Mouse (Mus musculus) bone marrow macrophage, adult 2 months (primary cell): Measurements from ENCODE around the gene Spp2. TPM values are rescaled to one million over a fixed set of nuclear protein-coding genes. Genes with fewer than 3 reads are reported as not detected.

Source experiments
- H3K27ac ChIP-seq: 2 replicates; pipeline ENCODE4 v1.5.1; 2012; ENCODE audit warnings: low read depth, low read length; ENCODE audit not compliant: insufficient read depth
- H3K4me1 ChIP-seq: 2 replicates; pipeline ENCODE4 v1.6.1; 2012; ENCODE audit warnings: low read length; ENCODE audit not compliant: control insufficient read depth, insufficient read depth
- H3K4me3 ChIP-seq: 2 replicates; pipeline ENCODE4 v1.5.1; 2012; ENCODE audit warnings: mild to moderate bottlenecking, low read length, moderate library complexity; ENCODE audit not compliant: insufficient read depth
- CTCF ChIP-seq: IDR thresholded peaks from 2 replicates; pipeline ENCODE4 v1.5.1; 2012; ENCODE audit warnings: low read depth, mild to moderate bottlenecking, low read length, moderate library complexity
- POLR2A ChIP-seq: IDR thresholded peaks from 2 replicates; pipeline ENCODE4 v1.6.1; 2012; ENCODE audit warnings: mild to moderate bottlenecking, low read depth, low read length, borderline replicate concordance
- polyA plus RNA-seq: library from polyadenylated mRNA; stranded (reverse); fragments of >200 nt; gene quantifications from 2 replicates; pipeline ENCODE4 v1.2.4, GENCODE M21; 2012; ENCODE audit not compliant: missing spikeins, insufficient read depth, insufficient read length

Spp2 gene
- not detected in 2 replicates for polyA plus RNA-seq

DNA sequence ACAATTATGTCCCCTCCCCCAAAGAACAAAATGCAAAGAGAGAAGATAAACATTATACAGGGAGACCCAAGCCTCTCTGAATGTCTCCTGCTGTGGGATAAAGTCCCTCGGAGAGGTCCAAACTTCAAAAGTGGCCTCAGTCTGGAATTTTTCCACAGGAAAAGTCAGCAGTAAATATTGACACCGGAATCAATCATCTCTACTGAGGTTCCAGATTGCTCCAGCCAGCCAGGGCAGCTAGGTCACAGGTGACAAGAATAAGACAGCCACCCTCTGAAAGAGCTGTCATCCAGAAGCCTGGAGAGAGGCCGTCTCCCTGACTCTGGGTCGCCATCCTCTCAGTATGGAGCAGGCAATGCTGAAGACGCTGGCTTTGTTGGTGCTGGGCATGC is at the start of gene Spp2:
Spp2 (plus strand) TSS at position 155 of the 392 bp plus-strand sequence.
- H3K27ac ChIP-seq, result no peak within 1 kb of the TSS
- no peak within 1 kb of the TSS for H3K4me3 ChIP-seq
- no peak for TF ChIP-seq CTCF
- no peak for TF ChIP-seq POLR2A
- H3K4me1 ChIP-seq, result peaks cover 4% of the 10 kb centered on the region

DNA sequence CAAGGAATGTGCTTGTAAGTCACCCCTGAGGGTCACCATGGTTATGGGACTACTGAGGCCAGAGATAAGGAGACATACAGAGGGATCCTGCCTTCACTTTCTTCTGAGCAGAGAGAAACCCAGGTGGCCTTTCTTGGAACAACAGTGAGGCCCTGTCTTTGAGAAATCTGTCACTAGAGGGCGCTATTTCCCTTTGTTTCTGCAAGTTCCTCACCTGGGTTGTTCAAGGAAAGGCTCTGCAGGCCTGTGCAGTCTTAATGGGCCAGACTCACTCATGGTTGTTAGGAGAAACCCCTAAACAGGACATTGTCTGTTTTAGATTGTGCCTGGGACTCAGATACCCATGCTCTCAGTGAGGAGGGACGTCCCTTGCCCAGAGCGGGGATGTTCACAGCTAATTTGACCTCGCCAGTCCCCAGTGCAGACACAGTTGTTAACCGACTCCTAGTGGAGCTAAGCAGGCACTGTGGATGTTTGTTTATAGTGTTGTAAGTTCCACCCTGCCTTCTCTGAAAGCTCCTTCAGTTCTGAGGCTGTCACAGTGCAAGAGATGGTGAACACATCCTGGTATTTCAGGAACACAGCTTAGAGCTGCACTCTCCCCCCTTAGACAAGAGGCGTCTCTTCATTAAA is 49.2 kb upstream of the Spp2 start:
- Histone ChIP-seq H3K4me3 (no peak overlapping the region), H3K4me1 (no peaks in the 10 kb centered on the region), H3K27ac (no peak overlapping the region)
- TF ChIP-seq CTCF (peak; percentile 41; the same call in 1 of the 2 replicates), POLR2A (no peak)

DNA sequence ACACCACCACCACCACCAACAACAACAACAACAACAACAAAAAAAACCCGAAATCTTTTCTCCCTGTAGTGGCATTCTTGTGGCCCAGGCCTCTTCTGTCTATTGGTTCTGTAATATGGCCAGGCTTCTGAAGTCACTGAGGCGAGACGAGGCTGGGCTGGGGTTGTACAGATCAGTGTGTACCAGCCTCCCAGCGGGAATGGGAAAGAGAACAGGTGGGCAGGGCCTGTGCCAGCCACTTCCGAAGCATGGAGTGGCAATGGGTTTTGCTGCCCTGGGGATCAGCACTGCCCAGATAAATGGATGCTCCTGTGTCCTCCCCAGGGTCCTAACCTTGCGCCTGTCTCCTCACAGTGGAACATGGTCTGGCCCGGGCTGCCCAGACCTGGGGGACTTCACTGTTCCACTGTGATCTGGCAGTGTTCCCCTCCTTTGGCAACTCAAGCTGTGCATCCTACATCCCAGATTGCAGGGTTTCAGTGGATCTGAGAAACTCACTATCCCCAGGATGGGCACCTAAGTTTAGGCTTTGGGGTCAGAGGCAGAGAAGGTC is 48.6 kb upstream of the Spp2 start:
- TF ChIP-seq POLR2A, result no peak
- TF ChIP-seq CTCF, result no peak
- Histone ChIP-seq H3K4me1 (no peaks in the 10 kb centered on the region), H3K27ac (no peak overlapping the region), H3K4me3 (no peak overlapping the region)

DNA sequence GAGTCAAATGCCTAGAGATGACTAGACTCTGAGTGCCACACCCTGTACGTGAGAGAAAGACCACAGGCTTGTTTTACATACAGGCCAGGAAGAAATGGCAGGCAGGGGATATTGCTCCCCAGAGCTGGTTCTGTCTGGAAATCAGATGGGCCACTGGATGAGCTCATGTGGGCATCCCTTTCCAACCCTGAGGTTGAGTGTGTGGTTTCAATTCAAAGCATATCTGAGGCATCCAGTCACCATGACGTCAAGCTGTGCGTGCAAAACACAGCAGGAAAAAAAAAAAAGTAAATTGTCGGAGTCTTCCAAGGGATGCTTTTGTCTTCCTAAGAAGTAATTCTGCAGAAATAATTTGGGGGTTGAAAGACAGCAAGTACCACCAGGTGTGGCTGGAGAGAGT is 45.7 kb upstream of the Spp2 start:
- H3K4me1 ChIP-seq, result no peaks in the 10 kb centered on the region

DNA sequence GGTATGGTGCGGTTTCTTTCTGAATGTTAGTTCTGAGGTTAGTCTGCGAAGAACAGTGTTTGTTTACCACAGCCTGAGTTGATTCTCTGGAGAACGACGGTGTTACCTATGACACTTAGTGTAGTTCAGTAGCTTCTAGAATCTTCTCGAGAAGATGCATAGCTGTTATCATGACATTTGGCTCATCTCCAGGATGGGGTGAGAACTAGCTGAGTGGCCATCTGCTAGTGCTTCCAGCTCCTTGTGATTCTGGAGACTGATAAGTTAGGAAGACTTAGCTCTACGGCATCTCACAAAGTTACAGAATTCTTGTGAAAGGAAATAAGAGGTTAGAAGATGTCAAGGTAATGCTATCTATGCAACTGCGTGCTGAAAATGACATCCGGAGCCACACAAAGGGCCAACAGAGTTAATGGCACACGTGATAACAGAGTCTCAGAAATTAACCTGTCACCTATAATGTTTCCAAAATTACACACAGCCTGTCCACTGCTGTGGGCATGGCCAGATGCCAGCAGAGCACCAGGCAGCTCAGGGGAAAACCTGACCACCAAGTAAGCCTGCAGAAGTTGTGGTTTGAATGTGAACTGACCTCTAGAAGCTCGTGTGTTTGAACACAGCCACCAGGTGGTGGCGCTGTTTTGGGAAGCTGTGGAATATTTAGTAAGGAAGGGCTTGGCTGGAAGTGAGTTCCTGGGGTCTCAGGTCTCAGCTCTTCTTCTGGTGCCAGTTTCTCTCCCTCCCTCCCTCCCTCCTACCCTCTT is 39.7 kb upstream of the Spp2 start:
- H3K4me1 ChIP-seq, result no peaks in the 10 kb centered on the region
- no peak overlapping the region for H3K4me3 ChIP-seq
- no peak for TF ChIP-seq CTCF
- no peak for TF ChIP-seq POLR2A
- H3K27ac ChIP-seq, result no peak overlapping the region

More for the DNA sequence above, 45.7 kb upstream of the Spp2 start:
- H3K27ac ChIP-seq, result no peak overlapping the region
- TF ChIP-seq CTCF (no peak), POLR2A (no peak)
- H3K4me3 ChIP-seq, result no peak overlapping the region

DNA sequence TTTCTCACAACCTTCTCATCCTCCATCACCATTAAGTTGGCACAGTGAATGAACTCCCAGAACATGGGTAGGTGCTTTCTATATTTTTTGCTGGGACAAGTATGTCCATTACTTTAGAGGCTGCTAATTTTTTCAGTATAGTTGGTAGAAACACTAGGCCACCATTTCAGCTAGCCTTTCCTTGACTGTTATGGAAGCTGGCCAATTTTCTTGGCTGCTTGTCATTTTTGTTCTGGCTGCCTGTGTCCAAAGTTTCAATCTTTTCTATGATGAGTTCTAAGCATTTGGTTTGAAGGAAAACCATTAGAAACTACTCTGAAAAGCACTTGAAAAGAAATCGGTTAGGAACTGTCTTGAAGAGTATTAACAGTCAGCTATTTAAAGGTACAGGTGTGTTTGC is 28.3 kb upstream of the Spp2 start:
- TF ChIP-seq CTCF, result no peak
- no peak for TF ChIP-seq POLR2A
- Histone ChIP-seq H3K4me3 (no peak overlapping the region), H3K4me1 (no peaks in the 10 kb centered on the region), H3K27ac (no peak overlapping the region)

DNA sequence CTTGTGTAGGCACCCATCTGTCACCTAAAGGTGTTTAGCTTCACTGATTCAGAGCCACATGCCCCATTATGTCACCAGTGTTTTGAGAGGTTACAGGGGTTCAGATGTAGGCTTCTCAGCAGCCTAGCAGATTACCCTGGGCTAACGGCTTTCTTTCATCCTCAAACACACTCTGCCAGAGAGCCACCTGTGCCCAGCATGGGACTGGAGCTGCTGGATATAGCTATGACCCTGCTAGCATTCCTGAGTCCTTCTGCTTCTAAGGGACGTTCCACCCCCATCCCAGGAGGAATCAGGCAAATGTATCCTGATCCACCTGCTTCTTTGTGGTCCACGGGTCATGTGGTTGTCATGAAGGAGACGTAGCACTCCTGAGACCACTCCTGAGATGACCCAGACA is 15.1 kb upstream of the Spp2 start:
- H3K27ac ChIP-seq, result no peak overlapping the region
- no peaks in the 10 kb centered on the region for H3K4me1 ChIP-seq
- H3K4me3 ChIP-seq, result no peak overlapping the region
- no peak for TF ChIP-seq CTCF
- TF ChIP-seq POLR2A, result no peak

DNA sequence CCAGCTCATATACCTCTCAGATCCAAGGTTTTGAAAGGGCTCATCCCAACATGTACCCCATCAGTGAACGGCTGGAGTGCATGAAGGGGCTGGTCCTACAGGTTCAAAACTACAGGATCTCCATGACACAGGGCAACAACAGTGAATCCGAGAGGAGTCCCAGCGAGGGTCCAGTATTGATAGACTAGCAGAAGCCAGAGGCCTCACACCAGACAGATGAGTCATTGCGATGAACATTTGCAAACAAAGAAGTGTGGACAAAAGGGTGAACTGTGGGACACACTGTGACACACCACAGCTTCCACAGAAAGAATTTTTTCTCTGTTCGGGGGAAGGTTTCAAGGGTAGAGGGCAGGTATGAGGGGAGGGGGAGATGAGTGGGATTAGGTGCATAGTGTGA is 13.4 kb upstream of the Spp2 start:
- TF ChIP-seq POLR2A (no peak), CTCF (no peak)
- Histone ChIP-seq H3K4me1 (no peaks in the 10 kb centered on the region), H3K27ac (no peak overlapping the region), H3K4me3 (no peak overlapping the region)

DNA sequence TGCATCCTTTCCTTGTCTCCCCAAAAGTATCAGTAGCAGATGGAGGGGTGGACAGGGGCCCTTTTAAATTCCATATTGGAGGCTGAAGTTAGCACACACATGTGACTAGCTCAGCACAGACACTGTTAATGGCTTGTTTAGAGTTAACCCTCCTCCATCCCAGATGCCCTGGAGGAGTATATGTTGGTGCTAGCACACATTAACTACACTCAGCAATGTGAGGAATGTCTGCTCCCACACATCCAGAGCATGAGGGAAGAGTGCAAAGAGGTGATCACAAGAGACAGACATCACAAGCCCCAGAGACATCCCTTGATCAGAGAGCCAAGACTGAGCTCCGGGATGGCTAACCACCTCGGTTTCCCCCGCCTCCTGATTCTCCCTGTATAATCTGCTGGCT is 3.4 kb upstream of the Spp2 start:
- no peak for TF ChIP-seq CTCF
- no peak for TF ChIP-seq POLR2A
- H3K27ac ChIP-seq, result no peak overlapping the region
- no peak overlapping the region for H3K4me3 ChIP-seq
- peaks cover 4% of the 10 kb centered on the region for H3K4me1 ChIP-seq
